Mouse (Mus musculus) cortical plate, adult 2 months (tissue): ENCODE measurements around the gene Gcnt3.

ENCODE experiments used
- CTCF ChIP-seq: fragments of 200-500 bp; IDR thresholded peaks from 2 replicates; pipeline ENCODE4 v1.5.1; 2011; ENCODE audit warnings: mild to moderate bottlenecking, control low read depth, low read length; ENCODE audit not compliant: insufficient read depth; ENCODE audit errors: extremely low read depth
- POLR2A ChIP-seq: fragments of 200-500 bp; IDR thresholded peaks from 2 replicates; pipeline ENCODE4 v1.6.1; 2011; ENCODE audit warnings: mild to moderate bottlenecking, low read length, control low read depth; ENCODE audit not compliant: insufficient read depth; ENCODE audit errors: extremely low read depth

DNA sequence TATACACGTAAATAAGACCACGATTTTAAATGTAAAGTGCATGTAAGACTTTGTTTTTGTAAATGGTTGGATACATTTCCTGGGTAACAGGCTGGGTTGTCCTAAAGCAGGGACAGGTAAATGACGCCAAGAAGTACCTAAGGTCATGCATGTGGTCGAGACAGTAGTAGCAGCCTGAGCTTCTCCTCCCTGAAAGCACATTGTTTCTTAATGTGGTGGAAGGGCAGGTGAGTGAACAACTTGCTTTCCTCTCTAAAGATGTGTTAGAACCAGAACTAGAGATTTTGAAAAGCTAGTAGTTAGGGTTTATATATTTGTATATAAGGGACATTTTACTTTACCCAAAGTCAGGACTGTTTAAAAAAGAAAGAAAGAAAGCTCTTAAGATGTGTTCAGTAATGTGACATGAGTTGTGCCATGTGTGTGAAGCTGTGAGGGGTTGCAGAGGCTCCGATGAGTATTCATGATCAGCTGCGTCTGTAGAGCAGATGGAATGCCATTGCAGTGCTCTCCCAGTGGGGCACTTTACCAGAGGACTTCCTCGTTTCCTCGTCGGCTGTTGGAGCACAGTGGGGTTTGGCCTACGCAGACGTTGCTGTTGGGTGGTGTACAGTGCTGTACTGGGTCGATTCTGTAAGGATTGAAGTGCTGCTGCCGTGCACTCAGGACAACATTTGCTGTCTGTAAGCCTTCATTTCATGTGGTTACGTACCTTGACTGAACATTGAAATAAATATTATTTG is 30.2 kb downstream of the Gcnt3 start:
- TF ChIP-seq CTCF = no peak
- no peak for TF ChIP-seq POLR2A
